Mouse (Mus musculus) cortical plate, adult 2 months (tissue): ENCODE results near the gene Cep95.

Experiments
- CTCF ChIP-seq: fragments of 200-500 bp; IDR thresholded peaks from 2 replicates; pipeline ENCODE4 v1.5.1; 2011; ENCODE audit warnings: mild to moderate bottlenecking, control low read depth, low read length; ENCODE audit not compliant: insufficient read depth; ENCODE audit errors: extremely low read depth
- POLR2A ChIP-seq: fragments of 200-500 bp; IDR thresholded peaks from 2 replicates; pipeline ENCODE4 v1.6.1; 2011; ENCODE audit warnings: mild to moderate bottlenecking, low read length, control low read depth; ENCODE audit not compliant: insufficient read depth; ENCODE audit errors: extremely low read depth

- no peak for TF ChIP-seq POLR2A
- no peak for TF ChIP-seq CTCF
These were observed 26.7 kb downstream of the Cep95 start for GRCm38 (mm10) chr11:106815761-106816160.
